Mouse (Mus musculus) heart, embryonic 15.5 days (tissue): ENCODE results near the gene Ilf3. TPM values are rescaled to one million over a fixed set of nuclear protein-coding genes. Genes with fewer than 3 reads are reported as not detected.

Source experiments
- ATAC-seq: fragments of 200-750 bp; cut with Nextera tagmentation; replicated peaks from 2 replicates; pipeline ENCODE4 v1.8.0; 2017; ENCODE audit warnings: low read depth, moderate TSS enrichment; ENCODE audit not compliant: insufficient number of reproducible peaks, insufficient read depth, low FRiP score
- H3K27ac ChIP-seq: fragments of 300-500 bp; sonication (generic); 2 replicates; pipeline ENCODE4 v1.5.1; 2015; ENCODE audit warnings: mild to moderate bottlenecking, inconsistent platforms
- H3K27me3 ChIP-seq: fragments of 300-500 bp; sonication (generic); 2 replicates; pipeline ENCODE4 v1.6.1; 2015; ENCODE audit warnings: inconsistent platforms
- H3K36me3 ChIP-seq: fragments of 300-500 bp; sonication (generic); 2 replicates; pipeline ENCODE4 v1.6.1; 2015; ENCODE audit warnings: mild to moderate bottlenecking, inconsistent platforms
- H3K4me1 ChIP-seq: fragments of 300-500 bp; sonication (generic); replicated peaks from 2 replicates; pipeline ENCODE4 v1.6.1; 2015; ENCODE audit warnings: inconsistent platforms
- H3K4me2 ChIP-seq: fragments of 300-500 bp; sonication (generic); 2 replicates; pipeline ENCODE4 v1.6.1; 2015; ENCODE audit warnings: inconsistent platforms, mild to moderate bottlenecking, moderate library complexity
- H3K4me3 ChIP-seq: fragments of 300-500 bp; sonication (generic); 2 replicates; pipeline ENCODE4 v1.5.1; 2015; ENCODE audit warnings: mild to moderate bottlenecking, inconsistent platforms
- H3K9ac ChIP-seq: fragments of 300-500 bp; sonication (generic); 2 replicates; pipeline ENCODE4 v1.6.1; 2015; ENCODE audit warnings: mild to moderate bottlenecking, inconsistent platforms
- H3K9me3 ChIP-seq: fragments of 300-500 bp; sonication (generic); replicated peaks from 2 replicates; pipeline ENCODE4 v1.6.1; 2016; ENCODE audit warnings: inconsistent platforms
- WGBS: fragments of 180-500 bp; shearing (Covaris S2); methylation state at CpG from one replicate; pipeline ENCODE4 v1.1.7; 2015; ENCODE audit warnings: mixed read lengths; 5-methylcytosine and 5-hydroxymethylcytosine counted together
- polyA plus RNA-seq: library from polyadenylated mRNA; unstranded; fragments of >200 nt; fragmentation: Nextera tagmentation; extraction: Ambion mirVana; gene quantifications from 2 replicates; pipeline ENCODE4 v1.2.1, GENCODE M21; 2015

The Ilf3 gene
- polyA plus RNA-seq, 1 experiment from 2014 or later = 88.1 TPM

DNA sequence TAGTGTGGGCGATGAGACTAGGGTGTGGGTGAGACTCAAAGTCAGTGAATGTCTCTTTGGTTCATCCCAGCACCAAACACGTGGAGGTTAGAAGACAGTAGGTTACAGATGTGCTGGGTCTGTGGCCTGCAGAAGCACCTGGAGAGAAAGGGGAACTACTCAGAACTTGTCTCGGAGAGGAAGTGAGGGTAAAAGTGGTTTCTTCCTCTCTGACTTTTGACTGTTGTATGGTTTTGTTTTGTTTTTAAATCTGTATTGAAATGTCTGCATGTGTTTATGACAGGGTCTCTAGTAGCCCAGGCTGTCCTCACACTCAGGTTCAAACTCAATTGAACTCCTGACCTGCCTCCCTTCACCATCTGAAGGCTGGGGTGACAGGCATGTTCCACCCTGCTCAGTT, 39.6 kb upstream of the Ilf3 start:
- Histone ChIP-seq H3K9ac (no peak overlapping the region), H3K4me1 (peaks cover 57% of the 10 kb centered on the region), H3K4me3 (no peak overlapping the region), H3K4me2 (no peak overlapping the region), H3K27ac (peak overlapping the region; percentile 61; the same call in 1 of the 2 replicates), H3K9me3 (no peaks in the 10 kb centered on the region), H3K27me3 (no peaks in the 10 kb centered on the region), H3K36me3 (peaks cover 5% of the 10 kb centered on the region; the same call in 1 of the 2 replicates)
- 71% methylated on average over 3 of the region's 3 CpGs for WGBS
- no peak for ATAC-seq

GRCm38 (mm10) chr9:21329041-21329440, 38.6 kb upstream of the Ilf3 start:
- H3K27me3 ChIP-seq = no peaks in the 10 kb centered on the region
- H3K27ac ChIP-seq = peak overlapping the region; percentile 61
- H3K36me3 ChIP-seq = peaks cover 5% of the 10 kb centered on the region; the same call in 1 of the 2 replicates
- no peak overlapping the region for H3K4me3 ChIP-seq
- WGBS = 27% methylated on average over 3 of the region's 5 CpGs
- ATAC-seq = peak; percentile 67
- no peak overlapping the region for H3K9ac ChIP-seq
- H3K4me2 ChIP-seq = no peak overlapping the region
- no peaks in the 10 kb centered on the region for H3K9me3 ChIP-seq
- H3K4me1 ChIP-seq = peaks cover 54% of the 10 kb centered on the region

DNA sequence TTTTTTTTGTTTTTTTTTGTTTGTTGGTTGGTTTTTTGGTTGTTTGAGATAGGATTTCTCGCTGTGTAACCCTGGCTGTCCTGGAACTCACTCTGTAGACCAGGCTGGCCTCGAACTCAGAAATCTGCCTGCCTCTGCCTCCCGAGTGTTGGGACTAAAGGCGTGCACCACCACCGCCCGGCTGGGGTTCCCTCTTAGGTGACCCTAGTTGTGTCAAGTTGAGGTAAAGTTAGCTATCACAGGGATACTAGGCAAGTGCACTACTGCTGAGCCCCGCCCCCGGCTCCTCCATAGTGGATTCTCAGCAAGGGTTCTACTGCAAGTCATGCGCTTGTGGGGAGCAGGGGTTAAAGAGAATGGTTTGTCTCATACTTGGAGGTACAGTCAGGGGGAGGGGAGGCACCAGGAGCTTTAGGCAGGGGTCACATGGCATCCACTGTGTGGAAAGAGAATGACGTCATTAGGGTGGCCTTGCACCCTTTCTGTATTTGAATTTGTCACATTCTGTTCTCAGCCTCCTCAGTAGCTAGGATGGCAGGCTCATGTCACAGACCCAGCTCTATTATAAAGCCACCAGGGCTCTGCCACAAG, 37.9 kb upstream of the Ilf3 start:
- no peak overlapping the region for H3K4me3 ChIP-seq
- WGBS = 87% methylated on average over 10 of the region's 10 CpGs
- no peak for ATAC-seq
- no peak overlapping the region for H3K9ac ChIP-seq
- peaks cover 52% of the 10 kb centered on the region for H3K4me1 ChIP-seq
- H3K9me3 ChIP-seq = no peaks in the 10 kb centered on the region
- H3K4me2 ChIP-seq = no peak overlapping the region
- H3K36me3 ChIP-seq = peaks cover 3% of the 10 kb centered on the region; the same call in 1 of the 2 replicates
- peak overlapping the region; percentile 78 for H3K27ac ChIP-seq
- no peaks in the 10 kb centered on the region for H3K27me3 ChIP-seq

DNA sequence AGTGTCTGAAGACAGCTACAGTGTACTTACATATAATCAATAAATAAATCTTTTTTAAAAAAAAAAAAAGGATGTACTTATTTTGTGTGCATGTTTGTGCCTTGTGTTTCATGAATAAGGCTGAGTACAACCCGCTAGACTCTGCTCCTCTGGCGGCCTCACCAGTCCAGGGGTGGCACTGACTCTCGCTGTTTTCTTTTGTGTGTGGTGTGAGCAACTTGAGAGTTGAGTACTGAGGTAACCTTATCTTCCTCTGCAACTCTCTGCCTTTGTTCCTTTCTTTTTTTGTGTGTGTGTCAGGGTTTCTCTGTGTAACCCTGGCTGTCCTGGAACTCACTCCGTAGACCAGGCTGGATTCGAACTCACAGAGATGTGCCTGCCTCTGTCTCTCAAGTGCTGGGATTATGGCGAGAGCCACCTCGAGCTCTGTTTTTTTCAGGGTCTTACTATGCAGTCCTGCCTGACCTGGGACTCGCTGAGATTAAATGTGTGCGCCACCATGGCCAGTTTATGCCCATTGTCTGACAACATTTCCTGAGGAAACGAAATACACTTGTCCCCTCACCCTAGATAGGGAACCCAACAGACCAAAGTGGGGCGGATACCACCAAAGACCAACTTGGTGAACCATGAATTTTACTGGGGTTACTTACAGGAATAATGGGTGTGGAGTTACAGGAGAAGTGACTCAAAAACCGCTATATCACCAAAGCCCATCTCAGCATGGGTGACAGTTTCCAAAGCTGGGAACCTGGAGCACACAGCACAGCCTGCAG, 36.1 kb upstream of the Ilf3 start:
- H3K4me2 ChIP-seq = no peak overlapping the region
- no peaks in the 10 kb centered on the region for H3K27me3 ChIP-seq
- H3K36me3 ChIP-seq = no peaks in the 10 kb centered on the region
- H3K4me3 ChIP-seq = no peak overlapping the region
- H3K4me1 ChIP-seq = peaks cover 62% of the 10 kb centered on the region
- H3K9me3 ChIP-seq = no peaks in the 10 kb centered on the region
- ATAC-seq = no peak
- peak overlapping the region; percentile 55 for H3K27ac ChIP-seq
- no peak overlapping the region for H3K9ac ChIP-seq
- WGBS = 77% methylated on average over 12 of the region's 12 CpGs

- Histone ChIP-seq H3K27me3 (no peaks in the 10 kb centered on the region), H3K4me2 (no peak overlapping the region), H3K4me3 (no peak overlapping the region), H3K9me3 (no peaks in the 10 kb centered on the region), H3K27ac (peak overlapping the region; percentile 55), H3K9ac (no peak overlapping the region), H3K36me3 (no peaks in the 10 kb centered on the region), H3K4me1 (peaks cover 59% of the 10 kb centered on the region)
- WGBS = 30% methylated on average over 9 of the region's 9 CpGs
- no peak for ATAC-seq
These were observed 35.3 kb upstream of the Ilf3 start for GRCm38 (mm10) chr9:21332161-21333061.

GRCm38 (mm10) chr9:21333523-21333922, 34.1 kb upstream of the Ilf3 start:
- ATAC-seq = no peak
- Histone ChIP-seq H3K4me3 (no peak overlapping the region), H3K9me3 (no peaks in the 10 kb centered on the region), H3K27ac (peak overlapping the region; percentile 55; the same call in 1 of the 2 replicates), H3K27me3 (no peaks in the 10 kb centered on the region), H3K4me2 (no peak overlapping the region), H3K9ac (no peak overlapping the region), H3K4me1 (peaks cover 55% of the 10 kb centered on the region), H3K36me3 (no peaks in the 10 kb centered on the region)
- 84% methylated on average over 1 of the region's 1 CpGs for WGBS

DNA sequence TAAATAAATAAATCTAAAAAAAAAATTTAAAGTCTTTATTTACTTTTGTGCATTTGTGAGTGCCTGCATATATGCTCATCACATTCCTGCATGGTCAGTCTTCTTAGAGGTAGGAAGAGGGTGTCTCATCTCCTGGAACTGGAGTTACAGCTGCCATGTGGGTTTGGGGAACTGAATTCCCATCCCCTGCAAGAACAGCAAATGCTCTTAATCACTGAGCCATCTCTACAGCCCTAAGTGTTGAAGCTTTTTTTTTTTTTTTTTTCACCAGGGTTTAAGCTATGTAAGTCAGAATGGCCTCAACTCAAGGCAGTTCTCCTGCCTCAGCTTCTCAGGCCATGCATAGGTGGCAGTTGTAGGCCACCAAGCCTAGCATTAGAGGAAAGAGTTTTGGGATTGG, 32.9 kb upstream of the Ilf3 start:
- no peak for ATAC-seq
- Histone ChIP-seq H3K9me3 (no peaks in the 10 kb centered on the region), H3K4me3 (no peak overlapping the region), H3K27ac (no peak overlapping the region), H3K36me3 (no peaks in the 10 kb centered on the region), H3K4me2 (no peak overlapping the region), H3K9ac (no peak overlapping the region), H3K4me1 (peaks cover 46% of the 10 kb centered on the region), H3K27me3 (no peaks in the 10 kb centered on the region)

DNA sequence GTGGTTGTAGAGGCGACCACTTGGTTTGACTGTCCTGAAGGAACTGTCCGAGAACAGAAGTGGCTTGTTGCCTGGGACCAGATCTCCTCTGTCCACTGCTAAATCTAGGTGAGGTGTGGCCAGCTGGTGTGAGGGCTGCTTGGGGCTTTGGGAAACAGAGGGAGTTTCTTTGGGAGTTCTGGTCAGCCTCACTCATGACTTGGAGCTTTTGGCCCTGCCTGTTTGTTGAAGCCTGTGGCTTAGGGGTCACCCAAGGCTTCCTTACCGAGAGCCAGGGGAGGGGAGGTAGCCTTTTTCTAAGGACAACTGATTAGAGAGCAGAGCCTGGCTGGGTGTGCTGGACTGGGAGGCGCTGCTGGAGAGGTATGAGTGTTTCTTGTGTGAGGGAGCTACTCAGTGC, 32.3 kb upstream of the Ilf3 start:
- Histone ChIP-seq H3K27me3 (no peaks in the 10 kb centered on the region), H3K9me3 (no peaks in the 10 kb centered on the region), H3K4me3 (no peak overlapping the region), H3K9ac (no peak overlapping the region), H3K4me2 (no peak overlapping the region), H3K27ac (peak overlapping the region; percentile 45; the same call in 1 of the 2 replicates), H3K4me1 (peaks cover 40% of the 10 kb centered on the region), H3K36me3 (no peaks in the 10 kb centered on the region)
- WGBS = 51% methylated on average over 4 of the region's 4 CpGs
- ATAC-seq = no peak

DNA sequence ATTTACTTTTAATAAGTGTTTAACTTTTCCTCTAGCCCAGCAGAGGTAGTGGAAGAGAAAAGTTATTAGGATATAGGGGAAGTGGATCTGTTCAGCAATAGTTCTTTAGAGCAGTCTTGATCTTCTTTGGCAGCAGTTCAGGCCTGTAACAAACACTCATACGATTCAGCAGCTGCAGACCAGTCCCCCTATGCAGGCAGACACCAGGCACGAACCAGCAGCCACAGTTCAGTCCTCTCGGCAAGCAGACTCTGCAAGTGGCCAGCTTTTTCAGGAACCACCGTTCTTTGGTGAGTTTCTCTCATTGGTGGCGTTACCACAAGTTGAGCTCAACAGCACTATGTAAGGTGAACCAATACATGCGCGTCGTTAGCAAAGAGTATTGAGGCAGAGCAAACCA, 31.2 kb upstream of the Ilf3 start:
- Histone ChIP-seq H3K27me3 (no peaks in the 10 kb centered on the region), H3K9ac (no peak overlapping the region), H3K4me1 (peaks cover 37% of the 10 kb centered on the region), H3K4me2 (no peak overlapping the region), H3K36me3 (no peaks in the 10 kb centered on the region), H3K27ac (no peak overlapping the region), H3K4me3 (no peak overlapping the region), H3K9me3 (no peaks in the 10 kb centered on the region)
- ATAC-seq = no peak
- 80% methylated on average over 8 of the region's 8 CpGs for WGBS

DNA sequence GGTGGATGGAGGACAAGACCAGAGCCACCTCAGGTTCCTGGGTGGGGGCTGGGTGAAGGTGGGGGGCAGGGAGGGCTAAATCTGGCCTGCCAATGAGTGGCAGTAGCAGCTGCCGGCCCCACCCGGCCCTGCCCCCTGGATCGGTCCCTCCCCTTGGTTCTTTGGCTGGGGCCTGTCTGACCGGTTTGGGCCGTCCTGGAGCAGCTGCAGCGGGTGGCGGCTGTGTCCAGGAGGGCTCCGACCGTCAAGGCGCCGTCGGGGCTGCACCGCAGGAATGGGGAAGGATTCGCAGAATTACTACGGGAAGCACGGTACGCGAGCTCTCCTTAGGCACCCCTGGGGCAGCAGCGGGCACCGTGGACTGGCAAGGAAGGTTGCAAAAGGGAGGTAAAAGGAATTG, 30.0 kb upstream of the Ilf3 start:
- peak; percentile 55; the same call in 1 of the 2 replicates for ATAC-seq
- 32% methylated on average over 20 of the region's 20 CpGs for WGBS

GRCm38 (mm10) chr9:21340411-21340810, 27.3 kb upstream of the Ilf3 start:
- H3K36me3 ChIP-seq = peaks cover 20% of the 10 kb centered on the region; the same call in 1 of the 2 replicates
- H3K27ac ChIP-seq = no peak overlapping the region
- WGBS = 61% methylated on average over 4 of the region's 4 CpGs
- H3K4me3 ChIP-seq = no peak overlapping the region
- H3K9me3 ChIP-seq = no peaks in the 10 kb centered on the region
- no peaks in the 10 kb centered on the region for H3K27me3 ChIP-seq
- H3K9ac ChIP-seq = no peak overlapping the region
- H3K4me1 ChIP-seq = peaks cover 10% of the 10 kb centered on the region
- peak; percentile 50; the same call in 1 of the 2 replicates for ATAC-seq
- H3K4me2 ChIP-seq = no peak overlapping the region

More for the DNA sequence above, 30.0 kb upstream of the Ilf3 start:
- H3K4me2 ChIP-seq = peak overlapping the region; percentile 62
- H3K27me3 ChIP-seq = no peaks in the 10 kb centered on the region
- peaks cover 10% of the 10 kb centered on the region; the same call in 1 of the 2 replicates for H3K36me3 ChIP-seq
- H3K4me3 ChIP-seq = peak overlapping the region; percentile 40
- peaks cover 25% of the 10 kb centered on the region for H3K4me1 ChIP-seq
- no peak overlapping the region for H3K27ac ChIP-seq
- peak overlapping the region; percentile 2 for H3K9ac ChIP-seq
- H3K9me3 ChIP-seq = no peaks in the 10 kb centered on the region
